Mouse (Mus musculus): ENCODE measurements around the gene Slc40a1.

Slc40a1 gene

DNA sequence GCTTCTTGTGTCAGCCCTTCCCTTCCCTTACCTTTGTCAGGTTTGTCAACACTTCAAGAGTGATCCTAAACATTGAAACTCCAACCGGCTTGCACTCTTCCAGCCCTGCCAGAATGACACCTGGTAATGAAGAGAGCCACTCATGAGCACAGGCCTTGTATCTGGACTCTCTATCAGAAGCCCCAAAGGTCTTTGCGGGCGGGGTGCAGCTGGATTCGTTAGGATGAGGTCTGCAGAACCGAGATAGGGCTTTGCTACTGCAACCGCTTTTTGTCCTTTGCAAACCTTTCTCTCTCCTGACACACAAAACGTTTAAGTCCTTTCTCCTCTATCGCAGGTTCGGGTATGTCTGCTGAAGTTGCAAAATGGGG lies at the start of gene Slc40a1:
Slc40a1 (minus strand) TSS at position 131 of the 371 bp plus-strand sequence.
- DNase-seq (ENCODE audit: low spot score) = no peak

DNA sequence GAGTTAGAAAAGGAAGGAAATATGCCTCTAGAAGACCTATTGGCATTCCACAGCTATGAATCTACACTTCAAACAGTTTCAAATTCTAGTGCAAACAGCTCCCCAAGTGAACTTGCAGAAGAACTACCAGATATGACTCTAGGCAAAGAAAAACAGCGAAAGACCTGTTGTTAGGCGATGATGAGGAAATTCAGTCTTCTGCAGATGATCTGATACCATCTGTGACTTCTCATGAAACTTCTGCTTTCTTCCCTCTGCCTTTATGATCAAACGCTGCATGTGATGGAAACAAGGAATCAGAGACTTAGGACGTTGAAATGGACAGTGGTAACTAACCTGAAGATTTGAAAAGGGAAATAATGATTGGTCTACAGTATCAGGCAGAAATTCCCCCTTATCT lies 45.0 kb upstream of the Slc40a1 start:
- DNase-seq (ENCODE audit: low spot score) = no peak

DNA sequence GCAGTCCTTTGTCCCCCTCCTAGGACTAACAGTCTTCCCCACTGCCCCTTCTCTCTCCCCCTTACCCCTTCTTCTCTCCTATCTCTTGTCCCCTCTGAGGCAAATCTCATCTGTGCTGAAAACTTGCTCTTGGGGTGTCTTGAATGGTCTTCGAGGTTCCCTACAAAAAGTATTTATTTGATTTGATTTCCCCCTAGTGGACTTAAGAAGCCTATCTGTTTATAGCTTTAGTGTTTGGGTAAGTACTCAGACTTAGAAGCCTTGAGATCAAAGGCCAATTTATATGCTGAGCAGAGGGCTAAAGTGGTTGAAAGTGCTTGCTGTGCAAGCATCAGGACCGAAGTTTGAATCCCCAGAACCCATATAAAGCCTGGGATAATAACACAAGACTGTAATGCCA lies 22.7 kb upstream of the Slc40a1 start:
- no peak for DNase-seq (ENCODE audit: low spot score)

DNA sequence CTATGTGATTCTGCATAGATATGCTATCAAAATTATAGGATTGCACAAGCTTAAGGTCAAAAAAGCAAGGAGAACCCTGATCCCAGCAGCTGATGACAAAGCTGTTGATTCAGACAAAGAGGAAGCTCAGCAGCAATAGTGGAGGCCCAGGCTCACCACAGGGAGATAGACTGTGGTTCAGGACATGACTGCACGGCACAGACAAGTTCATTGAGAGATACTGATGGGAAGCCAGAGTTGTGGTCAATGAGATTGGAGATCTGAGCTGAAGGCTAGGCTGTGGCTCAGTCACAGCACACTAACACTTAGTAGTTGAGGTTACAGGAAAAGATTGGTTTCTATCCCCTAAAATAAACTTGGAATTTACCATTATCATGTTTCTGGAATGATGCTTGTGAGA lies 21.5 kb upstream of the Slc40a1 start:
- DNase-seq (ENCODE audit: low spot score) = no peak

DNA sequence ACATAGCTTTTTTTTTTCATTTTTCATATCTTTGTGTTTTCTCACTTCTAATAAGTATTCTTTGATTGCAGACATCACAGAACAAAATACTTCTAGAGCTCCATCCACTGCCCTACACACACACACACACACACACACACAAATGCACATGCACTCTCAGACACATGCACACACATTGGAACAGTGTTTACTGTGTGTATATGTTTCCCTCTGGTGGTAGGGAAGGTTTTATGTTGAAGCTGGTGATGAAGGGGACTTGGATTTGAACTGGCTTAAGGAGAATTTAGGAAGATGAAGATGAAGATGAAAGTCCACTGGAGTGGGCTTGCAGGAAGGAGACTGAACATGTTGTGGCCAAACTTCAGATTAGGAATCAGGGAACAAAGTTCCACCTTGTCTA lies 4.8 kb upstream of the Slc40a1 start:
- peak; percentile 45 for DNase-seq (ENCODE audit: low spot score)

DNA sequence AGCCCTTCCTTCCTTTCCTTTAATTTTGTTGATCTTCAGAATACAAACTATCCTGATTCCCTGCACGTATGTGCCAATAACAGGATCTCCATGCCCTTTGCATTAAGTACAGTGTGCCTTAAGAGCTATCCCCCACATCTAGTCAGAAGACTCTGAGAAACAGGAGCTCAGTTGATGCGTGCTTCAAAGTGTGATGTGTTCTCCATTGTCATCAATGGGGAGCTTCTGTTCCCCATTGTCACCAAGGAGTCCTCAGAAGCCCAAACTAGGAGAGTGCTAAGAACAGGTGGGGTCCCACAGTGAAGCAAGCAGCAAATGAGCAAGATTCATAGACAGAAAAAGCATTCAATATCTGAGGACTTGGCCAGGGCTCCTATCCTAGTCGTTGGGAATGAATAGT lies 588 bp upstream of the Slc40a1 start:
- no peak for DNase-seq (ENCODE audit: low spot score)

DNA sequence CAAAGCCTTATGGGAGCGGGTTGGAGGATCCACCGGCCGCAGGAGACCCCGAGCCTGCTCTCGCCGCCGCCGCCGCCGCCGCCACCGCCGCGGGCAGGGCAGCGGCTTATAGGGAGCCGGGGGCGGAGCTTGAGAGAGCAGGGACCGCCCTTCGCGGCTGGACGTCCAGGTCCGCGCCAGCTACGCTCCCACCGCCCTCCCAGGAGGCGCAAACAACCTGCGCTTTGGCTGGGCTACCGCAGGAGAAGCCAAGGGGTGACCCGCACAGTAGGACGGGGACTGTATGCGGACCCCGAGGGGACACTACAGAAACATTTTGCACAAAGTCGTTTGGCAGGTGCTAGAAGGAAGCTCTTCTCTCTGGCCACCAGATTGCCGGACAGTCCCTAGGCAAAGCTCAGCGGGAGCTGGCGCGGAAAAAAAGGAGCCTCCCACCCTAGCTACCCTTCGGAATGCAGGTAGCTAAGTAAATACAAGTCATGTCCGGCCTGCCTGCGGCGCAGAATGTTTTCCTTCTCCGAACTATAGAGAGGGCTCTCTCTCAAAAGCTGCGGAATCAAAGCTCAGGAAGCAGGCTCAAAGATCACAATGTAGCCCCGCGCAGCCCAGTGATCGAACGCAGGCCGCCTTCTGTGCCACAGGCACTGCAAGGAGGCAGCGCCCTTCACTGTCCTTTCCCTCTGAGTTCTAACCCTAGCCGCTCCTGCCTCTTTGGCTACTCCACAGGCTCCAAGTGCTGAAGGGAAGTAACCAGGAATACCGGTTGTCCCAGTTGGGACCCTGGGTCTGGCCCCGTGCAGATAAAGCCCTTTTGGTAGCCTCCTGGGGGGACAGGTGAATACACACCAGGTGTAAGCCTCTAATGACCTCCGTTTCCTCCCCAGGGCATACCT lies 577 bp downstream of the Slc40a1 start:
- DNase-seq (ENCODE audit: low spot score) = peak; percentile 88

DNA sequence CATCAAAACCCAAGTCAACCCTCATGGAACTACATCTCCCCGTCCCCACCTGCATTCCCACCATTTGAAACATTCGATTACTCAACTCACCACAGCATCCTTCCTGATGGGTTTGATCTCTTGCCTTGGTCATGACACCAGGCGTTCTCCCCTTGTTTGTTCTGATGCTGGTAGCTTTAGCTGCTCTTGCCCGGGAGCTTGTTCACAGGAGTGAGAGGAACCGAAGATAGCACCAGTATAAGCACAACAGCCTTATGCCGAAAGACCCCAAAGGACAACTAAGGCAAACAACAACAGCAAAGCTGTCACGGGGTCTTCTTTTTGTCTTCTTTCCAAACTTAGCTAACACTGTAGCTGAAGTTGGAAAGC lies 1.2 kb downstream of the Slc40a1 start:
- DNase-seq (ENCODE audit: low spot score) = no peak

DNA sequence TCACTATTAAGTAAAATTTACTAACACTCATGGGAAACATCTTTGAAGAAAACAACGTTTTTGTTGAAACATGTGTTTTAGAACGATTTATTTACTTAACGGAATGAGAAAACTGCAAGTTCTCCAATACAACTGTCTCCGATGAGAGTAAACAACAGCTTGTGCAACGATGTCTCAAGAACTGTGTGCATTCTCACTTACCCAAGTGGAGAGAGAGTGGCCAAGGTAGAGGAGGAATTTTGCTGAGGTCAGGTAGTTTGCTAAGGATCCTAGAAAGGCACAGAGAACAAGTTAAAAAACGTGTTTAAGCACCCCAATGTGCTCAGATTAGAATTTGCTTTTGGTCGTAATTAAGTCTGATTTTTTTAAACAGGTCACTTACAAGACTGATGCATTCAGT lies 1.8 kb downstream of the Slc40a1 start:
- no peak for DNase-seq (ENCODE audit: low spot score)

DNA sequence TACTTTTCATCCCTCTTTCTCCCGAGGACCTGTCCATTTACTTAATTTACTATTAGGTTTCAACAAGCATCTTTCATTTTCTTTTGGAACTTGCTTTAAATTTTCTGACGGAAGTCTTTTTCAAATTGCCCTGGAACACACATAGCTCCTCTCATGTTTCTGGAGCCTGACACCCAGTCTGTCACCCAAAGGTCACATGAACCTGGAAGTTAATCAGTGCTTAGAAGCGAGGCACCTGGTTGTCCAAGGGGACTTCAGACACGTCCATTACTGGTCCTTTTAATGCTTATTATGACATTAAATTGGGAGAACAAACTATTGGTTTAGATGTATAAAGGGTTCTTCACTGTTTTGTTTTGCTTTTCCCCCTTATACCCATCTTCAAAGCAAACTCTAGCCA lies 3.0 kb downstream of the Slc40a1 start:
- DNase-seq (ENCODE audit: low spot score) = no peak

DNA sequence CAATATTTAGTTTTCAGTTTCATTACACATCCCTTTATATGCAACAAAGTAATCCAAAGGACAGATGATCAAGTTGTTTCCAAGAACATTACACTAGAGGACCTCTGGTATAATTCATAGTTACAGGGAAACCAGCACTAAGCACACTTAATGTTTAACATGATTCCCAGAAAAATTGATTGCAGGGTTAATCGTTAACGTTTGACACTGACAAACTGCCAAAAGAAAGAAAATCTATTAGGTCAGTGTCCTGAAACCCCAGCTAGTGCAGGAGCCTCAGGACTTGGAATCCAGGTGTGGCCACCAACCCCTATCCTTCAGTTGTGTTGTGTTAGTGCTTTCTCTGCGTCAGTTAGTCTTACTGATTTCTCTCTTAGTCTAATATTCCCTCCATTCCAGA lies 5.6 kb downstream of the Slc40a1 start:
- no peak for DNase-seq (ENCODE audit: low spot score)

DNA sequence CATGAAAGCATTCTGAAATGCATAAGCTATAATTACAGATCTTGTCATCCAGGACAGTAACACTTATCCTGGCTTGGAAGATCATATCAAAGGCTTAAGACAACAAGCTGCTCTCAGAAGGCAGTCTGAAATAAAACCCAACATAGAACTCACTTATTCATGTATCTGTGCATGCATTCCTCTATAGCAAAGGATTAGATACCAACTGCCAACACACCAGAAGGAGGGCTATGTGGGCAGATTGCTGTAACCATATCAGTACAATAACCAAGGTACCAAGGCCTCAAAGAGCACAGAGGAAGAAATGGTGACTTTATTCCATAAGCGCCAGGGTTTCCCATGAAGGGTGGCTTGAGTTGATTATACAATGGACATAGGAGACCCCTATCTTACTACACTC lies 6.6 kb downstream of the Slc40a1 start:
- DNase-seq (ENCODE audit: low spot score) = no peak

DNA sequence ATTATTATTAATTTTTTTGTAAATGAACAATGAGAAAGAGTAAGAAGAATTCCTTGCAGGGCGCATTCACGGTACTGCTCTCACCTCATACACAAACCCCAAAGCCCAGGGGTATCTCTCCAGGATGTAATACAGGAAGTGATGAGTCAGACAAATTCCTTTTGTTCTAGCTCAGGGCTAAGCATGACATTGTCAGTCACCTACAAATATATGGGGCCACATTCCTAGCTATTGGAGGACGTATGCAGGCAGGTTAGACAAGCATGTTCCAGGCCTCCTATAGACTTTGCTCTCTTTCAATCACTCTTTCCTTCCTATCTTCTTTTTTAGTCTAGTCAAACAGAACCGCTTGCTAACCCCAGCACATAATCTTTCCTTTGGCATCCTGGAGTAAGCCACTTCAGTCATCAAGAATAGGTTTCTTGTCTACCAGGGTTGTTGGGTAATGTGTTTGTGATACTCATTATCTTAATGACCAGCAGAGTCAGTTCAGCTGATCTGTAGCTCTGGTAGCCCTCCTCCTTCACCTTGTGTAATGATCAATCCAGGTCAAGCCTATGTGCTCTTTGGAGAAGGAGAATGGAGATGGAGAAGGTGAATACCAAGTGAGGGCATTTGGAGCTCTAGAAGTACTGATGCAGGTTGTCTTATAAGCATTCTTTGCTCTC lies 9.1 kb downstream of the Slc40a1 start:
- no peak for DNase-seq (ENCODE audit: low spot score)

DNA sequence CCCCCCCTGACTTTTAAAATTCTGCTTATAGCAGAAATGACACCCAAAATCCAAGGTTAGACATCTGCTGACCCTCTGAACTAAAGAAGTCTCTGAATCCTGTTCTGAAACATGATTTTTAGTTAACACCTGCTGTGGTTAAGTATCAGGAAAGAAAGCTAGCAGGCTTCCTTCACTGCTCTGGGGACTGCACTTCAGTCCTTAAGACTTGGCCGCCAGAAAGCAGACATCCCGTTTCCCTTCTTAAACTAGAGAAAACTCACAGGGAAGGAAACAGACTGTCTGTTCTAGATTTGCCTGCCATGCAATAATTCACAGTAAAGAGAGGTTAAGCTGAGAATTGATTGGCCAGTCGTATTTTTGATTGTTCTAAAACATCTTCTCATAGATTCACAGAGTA lies 10.1 kb downstream of the Slc40a1 start:
- no peak for DNase-seq (ENCODE audit: low spot score)

DNA sequence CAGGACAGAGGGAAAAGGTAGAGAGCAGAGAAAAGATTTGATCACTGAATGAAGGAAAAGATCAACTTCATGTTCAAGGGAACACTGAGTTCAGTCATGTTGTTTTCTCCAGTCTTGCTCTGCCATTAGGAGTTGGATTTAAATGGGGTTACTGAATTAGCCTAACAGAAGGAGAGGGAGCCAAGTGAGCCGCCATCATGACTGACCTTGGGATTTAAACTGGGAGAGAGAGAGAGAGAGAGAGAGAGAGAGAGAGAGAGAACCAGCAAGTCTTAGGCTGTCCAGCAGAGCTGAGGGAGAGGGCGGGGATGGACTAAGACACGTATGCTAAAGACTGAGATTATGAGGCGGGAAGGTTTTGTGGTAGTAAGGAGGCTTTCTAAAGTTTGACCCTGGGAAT lies 12.1 kb downstream of the Slc40a1 start:
- DNase-seq (ENCODE audit: low spot score) = no peak

DNA sequence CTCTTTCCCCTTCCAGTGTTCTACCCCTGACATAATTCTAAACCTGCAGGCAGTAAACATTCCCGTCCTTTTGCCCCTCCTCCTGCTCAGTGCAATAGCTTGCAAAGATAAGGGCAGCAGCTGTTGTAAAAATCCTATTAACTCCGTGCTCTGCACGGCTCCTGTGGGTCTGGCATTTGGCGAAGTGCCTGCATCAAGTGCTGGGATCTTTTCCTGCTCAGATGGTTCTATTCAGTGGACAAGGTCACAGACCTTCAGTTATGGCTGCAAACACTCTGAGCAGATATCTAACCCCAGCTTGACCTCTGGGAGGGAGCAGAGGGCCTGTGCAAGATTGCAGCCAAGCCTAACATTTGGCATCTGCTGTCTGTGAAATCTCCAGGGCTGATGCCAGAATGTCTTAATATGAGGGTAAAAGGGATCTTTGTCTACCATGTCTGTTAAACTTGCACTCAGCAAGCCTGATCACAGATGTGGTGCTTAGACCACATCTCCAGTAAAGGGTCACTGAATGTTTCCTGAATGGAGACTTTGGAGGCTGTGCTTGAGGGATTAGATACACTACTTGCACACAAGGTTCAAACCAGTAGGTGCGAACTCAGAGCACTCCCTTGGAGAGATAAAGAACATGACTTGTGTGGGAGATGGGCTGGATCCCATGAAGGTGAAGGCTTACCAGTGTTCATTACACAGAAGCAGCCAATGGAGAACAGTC lies 21.1 kb downstream of the Slc40a1 start:
- peak; percentile 89 for DNase-seq (ENCODE audit: low spot score)

DNA sequence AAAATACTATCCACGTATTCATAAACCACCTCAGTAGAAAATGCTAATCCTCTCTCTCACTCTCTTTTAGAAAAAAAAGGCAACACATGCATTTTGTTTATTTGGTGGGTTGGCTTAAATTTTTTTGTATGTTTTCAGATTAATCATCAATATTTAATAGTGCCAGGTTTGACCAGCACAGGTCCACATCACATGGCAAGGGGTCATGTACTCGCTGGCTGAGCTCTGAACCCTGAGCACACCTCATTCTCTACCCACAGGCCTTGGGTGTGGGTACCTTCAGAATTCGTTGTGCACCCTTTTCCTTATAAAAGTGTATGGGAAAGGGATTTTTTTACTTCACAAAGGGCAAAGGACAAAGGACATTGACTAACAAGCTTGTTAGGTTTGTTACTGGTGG lies 22.2 kb downstream of the Slc40a1 start:
- no peak for DNase-seq (ENCODE audit: low spot score)

DNA sequence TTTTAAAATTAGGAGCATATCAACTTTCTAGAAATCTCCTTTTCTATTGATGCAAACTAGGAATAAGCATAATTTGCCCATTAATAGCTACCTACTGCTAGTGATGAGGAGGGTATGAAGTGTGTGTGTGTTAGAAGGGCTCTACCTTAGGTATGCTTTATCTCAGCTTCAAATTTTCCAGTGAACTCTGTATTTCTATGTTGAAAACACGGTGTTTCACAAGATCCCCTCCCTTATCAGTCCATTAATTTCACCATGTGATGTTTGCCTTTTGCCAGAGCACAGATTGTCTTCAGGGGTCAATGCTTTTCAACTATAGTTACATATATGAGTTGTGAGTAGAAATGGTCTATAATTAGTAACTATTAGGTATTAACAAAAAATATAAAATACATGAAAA lies 28.3 kb downstream of the Slc40a1 start:
- DNase-seq (ENCODE audit: low spot score) = no peak

DNA sequence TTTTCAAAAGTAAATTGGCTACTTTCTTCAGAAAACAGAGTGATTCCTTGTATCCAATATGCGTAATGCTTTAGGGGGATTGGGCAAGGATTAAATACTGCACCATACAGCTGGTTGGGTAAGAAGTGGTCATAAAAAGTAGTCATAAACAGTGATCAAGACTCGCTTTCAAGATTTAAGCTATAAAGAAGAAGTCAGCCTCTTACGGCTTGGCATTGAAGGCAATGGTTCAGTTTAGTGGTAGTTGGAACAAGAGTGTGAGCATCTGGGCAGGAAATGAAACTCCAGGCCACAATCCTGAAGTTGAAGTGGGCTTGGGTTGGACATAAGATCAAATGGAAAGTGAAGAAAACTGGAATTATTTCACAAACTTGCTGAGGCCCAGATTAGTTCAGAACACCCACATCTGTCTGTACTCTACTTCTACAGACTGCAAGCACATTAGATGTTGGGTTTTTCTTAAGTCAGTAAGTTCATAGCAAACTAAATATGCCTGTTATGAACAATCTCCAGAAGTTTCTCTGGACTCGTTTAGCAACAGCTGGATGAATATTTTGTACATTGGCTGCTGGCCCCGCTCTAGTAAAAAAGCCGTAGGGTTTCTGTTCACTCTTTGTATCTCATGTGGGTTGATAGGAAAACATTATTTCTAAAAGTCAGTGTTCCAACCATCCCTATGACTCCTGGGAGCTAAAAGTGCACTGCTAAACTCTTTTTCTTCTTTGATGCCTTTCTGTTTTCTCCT lies 32.0 kb downstream of the Slc40a1 start:
- no peak for DNase-seq (ENCODE audit: low spot score)

DNA sequence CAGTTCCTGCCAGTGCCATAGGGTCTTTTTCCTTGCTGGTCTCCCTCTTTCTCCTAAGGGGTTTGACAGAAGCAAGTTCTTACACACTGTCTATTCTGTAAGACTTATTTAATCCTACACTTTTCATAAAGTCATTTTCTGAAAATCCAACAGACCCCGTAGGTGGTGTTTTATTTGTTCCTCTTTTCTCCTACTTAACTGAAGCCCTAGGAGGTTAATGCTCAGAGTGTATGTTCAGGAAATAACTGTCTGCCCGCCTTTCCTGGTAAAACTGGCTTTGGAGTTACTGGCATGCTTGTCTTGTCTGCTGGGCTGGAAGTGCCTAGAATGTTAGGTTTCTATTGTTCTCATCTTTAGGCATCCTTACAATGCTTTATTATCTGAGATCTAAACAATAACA lies 34.3 kb downstream of the Slc40a1 start:
- DNase-seq (ENCODE audit: low spot score) = no peak

DNA sequence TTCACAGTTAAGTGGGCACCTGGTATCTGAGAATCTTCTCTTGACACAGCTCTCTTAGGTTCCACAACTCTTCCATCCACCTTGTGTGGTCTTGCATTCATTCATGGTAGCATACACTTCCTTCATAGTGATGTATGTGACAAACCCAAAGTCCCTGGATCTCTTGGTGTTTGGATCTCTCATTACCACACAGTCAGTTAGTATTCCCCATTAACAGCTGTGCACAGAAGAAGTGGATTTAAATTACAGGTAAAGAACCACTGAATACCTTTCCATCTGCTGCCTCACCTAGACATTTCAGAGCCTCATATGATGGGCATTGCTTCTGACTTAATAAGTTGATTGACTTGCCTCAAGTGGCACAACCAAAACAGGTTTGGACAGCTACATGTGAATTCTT lies 36.1 kb downstream of the Slc40a1 start, which contains the start of gene Gm5269:
Gm5269 (minus strand) TSS at position 101 of the 400 bp plus-strand sequence.
- no peak for DNase-seq (ENCODE audit: low spot score)

DNA sequence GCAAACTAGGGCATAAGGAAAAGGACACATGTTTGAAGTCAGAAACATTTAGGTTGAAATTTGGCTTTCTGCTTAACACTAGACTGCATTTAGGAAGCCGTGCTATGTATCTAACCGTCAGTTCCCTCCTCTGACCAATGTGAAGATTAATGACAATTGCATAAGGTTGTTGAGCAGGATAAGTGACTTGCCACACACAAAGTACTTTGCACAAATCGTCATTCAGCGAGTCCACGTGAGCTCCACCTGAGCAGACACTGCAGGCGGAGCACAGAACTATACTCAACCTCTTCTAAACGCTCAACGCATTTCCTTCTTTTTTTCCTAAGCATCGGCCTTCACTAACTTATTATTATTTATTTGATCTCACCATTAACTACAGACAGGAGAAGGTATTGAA lies 39.5 kb downstream of the Slc40a1 start:
- no peak for DNase-seq (ENCODE audit: low spot score)
